ENCODE assay signal across 22 mouse cellular contexts in genomic region chr11:52354644-52355043, GRCm38 (mm10). TPM values are rescaled to one million over a fixed set of nuclear protein-coding genes. Genes with fewer than 3 reads are reported as not detected.
A peak's percentile ranks its signal among the peaks of the same experiment; 100 is the strongest.
DNase-seq lines count a peak whose midpoint lies in the region; ATAC-seq and TF ChIP-seq lines count a peak whose summit lies in the region.
"Had no signal": no experiment of that assay in that cellular context is flagged by ENCODE, and none has a peak within 500 bp of the region (broad histone marks: within the 10 kb centered on the region; RNA-seq: fewer than 3 reads in every experiment).

No protein-coding gene starts in this region.

- no peak overlapping the region for H3K27ac ChIP-seq in liver, postnatal 0 days (ENCODE audit: low read depth)
- H3K27ac ChIP-seq in ES-Bruce4 (ENCODE audit: insufficient read depth, low read length) = no peak overlapping the region
- H3K27ac ChIP-seq in stomach, postnatal 0 days (replicated peaks) = no peak overlapping the region
- no peak overlapping the region for H3K27ac ChIP-seq in intestine, postnatal 0 days (ENCODE audit: low read depth, low read length)
- H3K27ac ChIP-seq: forebrain, embryonic 13.5 days; gastrocnemius, adult 2 months; heart, embryonic 13.5 days; hindbrain, embryonic 12.5 days had no signal

- H3K9me3 ChIP-seq in liver, postnatal 0 days (ENCODE audit: low read length) = no peaks in the 10 kb centered on the region
- peaks cover 20% of the 10 kb centered on the region for H3K9me3 ChIP-seq in ES-Bruce4 (replicated peaks; ENCODE audit: control insufficient read depth, insufficient read depth, low read length, poor library complexity, severe bottlenecking)
- no peaks in the 10 kb centered on the region for H3K9me3 ChIP-seq in stomach, postnatal 0 days (ENCODE audit: control insufficient read depth, low read length)
- no peaks in the 10 kb centered on the region for H3K9me3 ChIP-seq in intestine, postnatal 0 days (ENCODE audit: control insufficient read depth)
- H3K9me3 ChIP-seq: forebrain, embryonic 13.5 days; hindbrain, embryonic 12.5 days had no signal

- no peaks in the 10 kb centered on the region for H3K27me3 ChIP-seq in liver, postnatal 0 days (ENCODE audit: insufficient read depth, low read length)
- H3K27me3 ChIP-seq in ES-Bruce4 (ENCODE audit: control insufficient read depth, insufficient read depth, low read length, poor library complexity, severe bottlenecking) = no peaks in the 10 kb centered on the region
- H3K27me3 ChIP-seq in stomach, postnatal 0 days (ENCODE audit: control insufficient read depth, insufficient read depth, low read length) = no peaks in the 10 kb centered on the region
- H3K27me3 ChIP-seq in intestine, postnatal 0 days (replicated peaks; ENCODE audit: control insufficient read depth, insufficient read depth, low read length) = no peaks in the 10 kb centered on the region
- H3K27me3 ChIP-seq: CH12.LX; forebrain, embryonic 13.5 days; heart, embryonic 13.5 days; hindbrain, embryonic 12.5 days; Patski had no signal

- H3K4me2 ChIP-seq in liver, postnatal 0 days (ENCODE audit: low read depth, low read length) = no peak overlapping the region
- H3K4me2 ChIP-seq in stomach, postnatal 0 days (replicated peaks; ENCODE audit: low read depth) = no peak overlapping the region
- H3K4me2 ChIP-seq in intestine, postnatal 0 days (replicated peaks; ENCODE audit: low read depth) = no peak overlapping the region
- H3K4me2 ChIP-seq: forebrain, embryonic 13.5 days; heart, embryonic 13.5 days; hindbrain, embryonic 12.5 days had no signal

- TF ChIP-seq CTCF in liver, postnatal 0 days (IDR thresholded peaks at IDR 0.05; ENCODE audit: low read depth) = 0 out of 2 replicates have a peak, but pooled peaks have one; percentile 23
- peak; percentile 36 for TF ChIP-seq CTCF in ES-Bruce4 (IDR thresholded peaks at IDR 0.05; ENCODE audit: low read depth, low read length)
- TF ChIP-seq CTCF in stomach, postnatal 0 days (IDR thresholded peaks at IDR 0.05; ENCODE audit: low read depth) = 0 out of 2 replicates have a peak, but pooled peaks have one; percentile 2
- no peak for TF ChIP-seq CTCF in intestine, postnatal 0 days (IDR thresholded peaks at IDR 0.05; ENCODE audit: low read depth)

- TF ChIP-seq EP300 in liver, postnatal 0 days (IDR thresholded peaks at IDR 0.05; ENCODE audit: low read depth) = no peak
- no peak for TF ChIP-seq EP300 in ES-Bruce4 (IDR thresholded peaks at IDR 0.05; ENCODE audit: insufficient read depth, low read depth, low read length)
- no peak for TF ChIP-seq EP300 in stomach, postnatal 0 days (optimal IDR thresholded peaks at IDR 0.05)

- 78% methylated on average over 5 of the region's 5 CpGs for WGBS in liver, postnatal 0 days (ENCODE audit: insufficient replicate concordance)
- 89% methylated on average over 5 of the region's 5 CpGs for WGBS in stomach, postnatal 0 days
- WGBS in intestine, postnatal 0 days = 87% methylated on average over 5 of the region's 5 CpGs

- no peak overlapping the region for H3K4me3 ChIP-seq in liver, postnatal 0 days (ENCODE audit: low read depth, low read length)
- no peak overlapping the region for H3K4me3 ChIP-seq in ES-Bruce4 (ENCODE audit: low read depth, low read length)
- no peak overlapping the region for H3K4me3 ChIP-seq in stomach, postnatal 0 days (ENCODE audit: low read depth, low read length)
- H3K4me3 ChIP-seq in intestine, postnatal 0 days (ENCODE audit: low read depth, low read length) = no peak overlapping the region
- H3K4me3 ChIP-seq: forebrain, embryonic 13.5 days; gastrocnemius, adult 2 months; heart, embryonic 13.5 days; hindbrain, embryonic 12.5 days had no signal

- H3K36me3 ChIP-seq in liver, postnatal 0 days (replicated peaks; ENCODE audit: insufficient read depth, low read length) = no peaks in the 10 kb centered on the region
- H3K36me3 ChIP-seq in ES-Bruce4 (ENCODE audit: control insufficient read depth, insufficient read depth, low read length, poor library complexity, severe bottlenecking) = no peaks in the 10 kb centered on the region
- no peaks in the 10 kb centered on the region for H3K36me3 ChIP-seq in stomach, postnatal 0 days (ENCODE audit: control insufficient read depth, insufficient read depth, low read length)
- H3K36me3 ChIP-seq in intestine, postnatal 0 days (ENCODE audit: control insufficient read depth, insufficient read depth) = no peaks in the 10 kb centered on the region
- H3K36me3 ChIP-seq: heart, embryonic 13.5 days; hindbrain, embryonic 12.5 days had no signal

- no peak for TF ChIP-seq POLR2A in ES-Bruce4 (IDR thresholded peaks at IDR 0.05; ENCODE audit: insufficient read depth, low read length)

- H3K9ac ChIP-seq in liver, postnatal 0 days (replicated peaks) = no peak overlapping the region
- H3K9ac ChIP-seq in ES-Bruce4 (ENCODE audit: low read depth, poor library complexity, severe bottlenecking) = no peak overlapping the region
- H3K9ac ChIP-seq in stomach, postnatal 0 days (ENCODE audit: low read length) = no peak overlapping the region
- H3K9ac ChIP-seq in intestine, postnatal 0 days (ENCODE audit: low read depth, low read length) = no peak overlapping the region
- H3K9ac ChIP-seq: forebrain, embryonic 13.5 days; heart, embryonic 13.5 days; hindbrain, embryonic 12.5 days had no signal

- H3K4me1 ChIP-seq in liver, postnatal 0 days (ENCODE audit: insufficient read depth) = peaks cover 23% of the 10 kb centered on the region
- H3K4me1 ChIP-seq in ES-Bruce4 (ENCODE audit: control insufficient read depth, insufficient read depth, low read length) = no peaks in the 10 kb centered on the region
- H3K4me1 ChIP-seq in stomach, postnatal 0 days (replicated peaks; ENCODE audit: control insufficient read depth, insufficient read depth) = 0 out of 2 replicates have a peak, but pooled peaks cover 3% of the 10 kb centered on the region
- 0 out of 2 replicates have a peak, but pooled peaks cover under 1% of the 10 kb centered on the region for H3K4me1 ChIP-seq in intestine, postnatal 0 days (replicated peaks; ENCODE audit: control insufficient read depth, insufficient read depth, low read length)

- no peak for ATAC-seq in liver, postnatal 0 days
- ATAC-seq in stomach, postnatal 0 days (ENCODE audit: low FRiP score, low TSS enrichment) = no peak
- no peak for ATAC-seq in intestine, postnatal 0 days
- ATAC-seq: forebrain, embryonic 13.5 days; hindbrain, embryonic 16.5 days; inflammation-experienced regulatory T-cells, adult 6 months; Patski had no signal

- no peak for DNase-seq in liver, postnatal 0 days
- DNase-seq in liver (no peak), R1 (ENCODE audit: low read depth, low spot score) (peak; percentile 78)
- no peak for DNase-seq in stomach, postnatal 0 days (ENCODE audit: low spot score)
- no peak for DNase-seq in left cerebral cortex, adult 18-20 months (ENCODE audit: low spot score in 2 of 2)
- DNase-seq: adrenal gland, adult 8-10 months; adrenal gland, postnatal 36 days; cerebellum, adult 11-12 months; cerebellum, adult 9-10 months; cerebellum, postnatal 25 days; gastrocnemius, adult 2 months; gastrocnemius, postnatal 25 days; heart, postnatal 36 days had no signal

RNA-seq across cellular contexts. Expression of gene Vdac1, which starts 6.0 kb away (rescaled TPM):
- polyA plus RNA-seq in liver, postnatal 0 days (2015; fragmentation: Nextera tagmentation; extraction: Ambion mirVana) = 101 and 104 TPM in 2 replicates
- 478 and 491 TPM in 2 replicates for polyA plus RNA-seq in ES-Bruce4 (2011; ENCODE audit: insufficient read depth, insufficient read length, low read depth, missing spikeins)
- 189 and 193 TPM in 2 replicates for polyA plus RNA-seq in stomach, postnatal 0 days (2015; fragmentation: Nextera tagmentation; extraction: Ambion mirVana)
- total RNA-seq in left cerebral cortex, adult 18-20 months (2021) = 100 to 1,000 TPM; 560 to 576 TPM
- 175 and 180 TPM in 2 replicates for polyA plus RNA-seq in intestine, postnatal 0 days (2015; fragmentation: Nextera tagmentation; extraction: Ambion mirVana)

RNA-seq across cellular contexts. Expression of gene 9530068E07Rik, which starts 41.6 kb away (rescaled TPM):
- polyA plus RNA-seq in liver, postnatal 0 days (2015; fragmentation: Nextera tagmentation; extraction: Ambion mirVana) = 82.4 and 88.9 TPM in 2 replicates
- 53.7 and 54.9 TPM in 2 replicates for polyA plus RNA-seq in ES-Bruce4 (2011; ENCODE audit: insufficient read depth, insufficient read length, low read depth, missing spikeins)
- 104 and 115 TPM in 2 replicates for polyA plus RNA-seq in stomach, postnatal 0 days (2015; fragmentation: Nextera tagmentation; extraction: Ambion mirVana)
- 10 to 100 TPM; 57.1 to 61.6 TPM for total RNA-seq in left cerebral cortex, adult 18-20 months (2021)
- polyA plus RNA-seq in intestine, postnatal 0 days (2015; fragmentation: Nextera tagmentation; extraction: Ambion mirVana) = 89.2 and 92.0 TPM in 2 replicates
